Mouse (Mus musculus) lung, postnatal 0 days (tissue): ENCODE measurements around the gene Col6a3.

ENCODE experiments used
- CTCF ChIP-seq: IDR thresholded peaks from 2 replicates; pipeline ENCODE4 v1.5.1; 2016; ENCODE audit warnings: antibody characterized with exemption, mild to moderate bottlenecking
- EP300 ChIP-seq: IDR thresholded peaks from 2 replicates; pipeline ENCODE4 v1.6.1; 2016; ENCODE audit warnings: antibody characterized with exemption, mild to moderate bottlenecking, control low read depth

GRCm38 (mm10) chr1:90780446-90780845, 63.3 kb downstream of the Col6a3 start:
- no peak for TF ChIP-seq CTCF
- no peak for TF ChIP-seq EP300
